Mouse (Mus musculus) intestine, postnatal 0 days (tissue): ENCODE measurements around the gene Slc26a11. TPM values are rescaled to one million over a fixed set of nuclear protein-coding genes. Genes with fewer than 3 reads are reported as not detected.
A peak's percentile ranks its signal among the peaks of the same experiment; 100 is the strongest.

ENCODE experiments used
- ATAC-seq: fragments of 200-750 bp; cut with Nextera tagmentation; 2 replicates; pipeline ENCODE4 v1.8.0; 2017; ENCODE audit warnings: mild to moderate bottlenecking, moderate TSS enrichment, moderate library complexity
- H3K27ac ChIP-seq: fragments of 300-500 bp; sonication (generic); 2 replicates; pipeline ENCODE4 v1.5.1; 2014; ENCODE audit warnings: mild to moderate bottlenecking, low read depth, low read length, moderate library complexity
- H3K27me3 ChIP-seq: fragments of 300-500 bp; sonication (generic); replicated peaks from 2 replicates; pipeline ENCODE4 v1.6.1; 2014; ENCODE audit warnings: low read length, mixed read lengths; ENCODE audit not compliant: control insufficient read depth, insufficient read depth
- H3K36me3 ChIP-seq: fragments of 300-500 bp; sonication (generic); 2 replicates; pipeline ENCODE4 v1.6.1; 2014; ENCODE audit warnings: mild to moderate bottlenecking, moderate library complexity; ENCODE audit not compliant: control insufficient read depth, insufficient read depth
- H3K4me1 ChIP-seq: fragments of 300-500 bp; sonication (generic); replicated peaks from 2 replicates; pipeline ENCODE4 v1.6.1; 2014; ENCODE audit warnings: antibody characterized with exemption, low read length, mixed read lengths; ENCODE audit not compliant: control insufficient read depth, insufficient read depth
- H3K4me2 ChIP-seq: fragments of 300-500 bp; sonication (generic); replicated peaks from 2 replicates; pipeline ENCODE4 v1.6.1; 2014; ENCODE audit warnings: low read depth, mild to moderate bottlenecking, moderate library complexity
- H3K4me3 ChIP-seq: fragments of 300-500 bp; sonication (generic); 2 replicates; pipeline ENCODE4 v1.5.1; 2014; ENCODE audit warnings: low read depth, low read length
- H3K9ac ChIP-seq: fragments of 300-500 bp; sonication (generic); 2 replicates; pipeline ENCODE4 v1.6.1; 2014; ENCODE audit warnings: mild to moderate bottlenecking, low read depth, low read length
- H3K9me3 ChIP-seq: fragments of 300-500 bp; sonication (generic); 2 replicates; pipeline ENCODE4 v1.6.1; 2016; ENCODE audit warnings: mixed run types; ENCODE audit not compliant: control insufficient read depth
- CTCF ChIP-seq: sonication (generic); IDR thresholded peaks from 2 replicates; pipeline ENCODE4 v1.5.1; 2016; ENCODE audit warnings: low read depth, mild to moderate bottlenecking, control low read depth, antibody characterized with exemption, moderate library complexity
- WGBS: fragments of 180-500 bp; shearing (Covaris S2); extraction: QIAGEN DNeasy Blood & Tissue Kit; methylation state at CpG from one replicate; pipeline ENCODE4 v1.1.7; 2014; 5-methylcytosine and 5-hydroxymethylcytosine counted together
- polyA plus RNA-seq: library from polyadenylated mRNA; unstranded; fragments of >200 nt; fragmentation: Nextera tagmentation; extraction: Ambion mirVana; gene quantifications from 2 replicates; pipeline ENCODE4 v1.2.1, GENCODE M21; 2015

The Slc26a11 gene
- polyA plus RNA-seq, 1 experiment from 2014 or later, result 6.7 TPM

DNA sequence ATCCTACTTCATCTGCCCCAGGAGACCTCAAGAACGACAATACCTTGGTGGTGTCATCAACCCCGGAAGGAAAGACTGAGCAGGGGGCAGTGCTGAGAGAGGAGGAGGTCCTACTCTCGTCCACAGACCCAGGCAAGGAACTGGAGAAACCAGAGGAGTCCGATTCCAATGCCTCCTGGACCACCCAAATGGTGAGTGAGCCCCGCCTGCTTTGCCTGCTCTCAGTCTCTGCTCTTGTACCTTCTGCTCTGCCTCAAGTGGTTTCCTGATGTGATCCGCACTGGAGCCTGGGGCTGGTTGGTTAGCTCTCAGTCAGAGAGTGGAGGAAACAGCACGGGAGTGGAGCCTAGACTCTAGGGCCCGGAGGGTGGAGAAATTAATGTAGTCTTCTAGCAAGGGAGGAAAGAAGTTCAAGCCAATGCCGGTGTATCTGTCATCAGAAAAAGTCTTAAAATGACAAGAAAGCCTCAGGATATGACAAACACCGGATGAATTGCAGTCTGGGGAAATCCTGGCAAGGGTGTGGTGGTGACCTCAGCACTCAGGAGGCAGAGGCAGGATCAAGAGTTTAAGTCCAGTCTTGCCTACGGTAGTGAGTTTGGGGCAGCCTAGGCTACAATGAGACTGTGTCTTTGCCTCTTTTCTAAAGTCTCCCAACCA lies 47.3 kb downstream of the Slc26a11 start:
- 55% methylated on average over 11 of the region's 11 CpGs for WGBS
- no peak overlapping the region for H3K4me2 ChIP-seq
- H3K9ac ChIP-seq, result no peak overlapping the region
- H3K4me1 ChIP-seq, result no peaks in the 10 kb centered on the region
- no peak overlapping the region for H3K4me3 ChIP-seq
- no peaks in the 10 kb centered on the region for H3K27me3 ChIP-seq
- no peak for TF ChIP-seq CTCF
- no peaks in the 10 kb centered on the region for H3K9me3 ChIP-seq
- no peak for ATAC-seq
- H3K27ac ChIP-seq, result no peak overlapping the region
- peaks cover 59% of the 10 kb centered on the region for H3K36me3 ChIP-seq

DNA sequence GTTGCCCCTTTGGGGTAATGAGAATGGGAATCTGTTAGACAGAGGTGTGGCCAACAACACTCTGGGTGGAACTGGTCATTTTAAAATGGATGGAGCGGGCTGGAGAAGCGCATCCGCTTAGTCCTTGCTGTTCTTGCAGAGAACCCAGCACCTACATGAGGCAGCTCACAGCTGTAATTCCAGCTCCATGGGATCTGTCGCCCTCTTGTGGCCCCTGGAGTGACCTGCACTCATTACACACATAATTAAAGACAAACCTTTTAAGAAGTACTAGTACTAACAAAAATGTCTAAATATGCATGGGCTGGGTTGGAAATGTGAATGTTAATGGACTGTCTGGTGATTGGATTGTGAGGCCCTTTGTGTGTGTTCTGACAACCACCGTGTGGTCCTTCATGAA lies 49.3 kb downstream of the Slc26a11 start:
- H3K9ac ChIP-seq, result no peak overlapping the region
- TF ChIP-seq CTCF, result peak; percentile 90
- H3K4me2 ChIP-seq, result no peak overlapping the region
- peaks cover 79% of the 10 kb centered on the region for H3K36me3 ChIP-seq
- no peaks in the 10 kb centered on the region for H3K4me1 ChIP-seq
- no peak overlapping the region for H3K27ac ChIP-seq
- H3K4me3 ChIP-seq, result no peak overlapping the region
- no peak for ATAC-seq
- H3K27me3 ChIP-seq, result no peaks in the 10 kb centered on the region
- 65% methylated on average over 5 of the region's 5 CpGs for WGBS
- no peaks in the 10 kb centered on the region for H3K9me3 ChIP-seq

DNA sequence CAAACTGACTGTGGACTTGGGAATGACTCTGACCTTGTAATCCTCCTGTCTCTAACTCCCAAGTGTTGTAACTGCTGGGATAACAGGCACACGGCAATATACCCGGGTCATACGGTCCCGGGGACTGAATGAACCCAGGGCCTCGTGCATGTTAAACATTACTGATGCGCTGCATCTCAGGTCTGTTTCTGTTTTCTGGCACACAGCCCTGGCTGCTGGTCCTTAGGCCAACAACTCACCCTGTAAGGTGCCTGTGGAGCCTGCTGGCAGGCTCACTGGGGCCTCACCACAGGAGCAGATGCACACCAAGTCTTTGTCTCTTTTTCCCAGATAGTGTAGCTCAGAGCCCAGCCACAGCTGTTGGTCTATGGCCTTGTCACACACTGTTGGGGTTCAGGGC lies 52.0 kb downstream of the Slc26a11 start:
- Histone ChIP-seq H3K27ac (no peak overlapping the region), H3K27me3 (no peaks in the 10 kb centered on the region), H3K4me2 (no peak overlapping the region), H3K9me3 (no peaks in the 10 kb centered on the region), H3K4me3 (no peak overlapping the region), H3K4me1 (no peaks in the 10 kb centered on the region), H3K36me3 (peaks cover 98% of the 10 kb centered on the region), H3K9ac (no peak overlapping the region)
- ATAC-seq, result no peak
- no peak for TF ChIP-seq CTCF
- WGBS, result 81% methylated on average over 6 of the region's 6 CpGs

DNA sequence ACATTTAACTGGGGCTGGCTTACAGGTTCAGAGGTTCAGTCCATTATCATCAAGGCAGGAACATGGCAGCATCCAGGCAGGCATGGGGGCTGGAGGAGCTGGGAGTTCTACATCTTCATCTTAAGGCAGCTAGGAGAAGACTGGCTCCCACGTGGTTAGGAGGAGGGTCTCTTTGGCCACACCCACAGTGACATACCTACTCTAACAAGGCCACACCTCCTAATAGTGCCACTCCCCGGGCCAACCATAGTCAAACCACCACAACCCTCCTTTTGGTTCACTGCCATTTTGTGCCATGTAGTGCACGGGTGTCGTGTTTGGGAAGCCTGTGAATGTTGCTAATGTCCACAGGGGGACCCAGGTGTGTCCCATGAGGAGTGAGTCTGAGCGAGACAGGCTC lies 52.6 kb downstream of the Slc26a11 start:
- H3K27me3 ChIP-seq, result no peaks in the 10 kb centered on the region
- no peak overlapping the region for H3K27ac ChIP-seq
- H3K4me1 ChIP-seq, result no peaks in the 10 kb centered on the region
- no peak overlapping the region for H3K4me2 ChIP-seq
- H3K36me3 ChIP-seq, result peaks cover 96% of the 10 kb centered on the region
- no peak; the same call in 1 of the 2 replicates for ATAC-seq
- H3K9ac ChIP-seq, result no peak overlapping the region
- no peak overlapping the region for H3K4me3 ChIP-seq
- TF ChIP-seq CTCF, result no peak
- 61% methylated on average over 5 of the region's 5 CpGs for WGBS
- no peaks in the 10 kb centered on the region for H3K9me3 ChIP-seq

DNA sequence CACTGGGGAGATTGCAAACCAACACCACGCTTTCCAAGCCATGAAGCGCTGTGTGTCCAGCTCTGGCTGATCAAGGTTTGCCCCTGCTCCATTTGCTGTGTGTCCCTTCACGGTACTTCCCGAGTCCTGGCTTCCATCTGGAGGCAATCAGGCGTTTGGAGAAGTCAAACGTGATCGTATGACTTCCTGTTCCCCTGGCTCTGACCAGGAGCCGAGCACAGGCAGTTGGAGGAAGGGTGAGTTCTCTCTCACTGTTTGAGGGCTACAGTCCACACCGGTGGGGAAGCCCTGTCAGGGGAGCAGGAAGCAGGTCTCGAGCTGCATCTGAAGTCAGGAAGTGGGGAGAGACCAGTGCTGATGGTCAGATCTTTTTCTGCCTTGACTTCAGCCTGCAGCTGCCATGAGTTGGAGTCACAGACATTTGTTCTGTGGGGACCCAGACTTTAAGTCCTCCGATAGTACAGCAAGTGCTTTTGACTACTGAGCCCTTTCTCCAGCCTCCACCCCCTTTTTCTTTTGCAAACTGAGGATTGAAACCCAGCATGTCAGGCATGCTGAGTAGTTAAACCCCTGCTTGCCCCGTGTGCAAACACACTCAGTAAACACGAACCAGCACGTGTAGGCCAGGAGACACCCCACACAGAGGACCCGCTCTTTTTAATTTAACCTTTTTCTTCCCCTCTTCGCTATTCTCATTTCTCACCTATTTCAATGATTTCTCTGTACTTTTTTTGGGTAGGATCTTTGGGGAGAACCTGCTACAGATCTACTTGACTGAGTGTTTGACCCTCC lies 64.2 kb downstream of the Slc26a11 start:
- Histone ChIP-seq H3K4me1 (no peaks in the 10 kb centered on the region), H3K4me3 (no peak overlapping the region), H3K9me3 (no peaks in the 10 kb centered on the region), H3K27ac (no peak overlapping the region), H3K27me3 (no peaks in the 10 kb centered on the region), H3K36me3 (peaks cover 97% of the 10 kb centered on the region), H3K4me2 (no peak overlapping the region), H3K9ac (no peak overlapping the region)
- TF ChIP-seq CTCF, result no peak
- 44% methylated on average over 16 of the region's 16 CpGs for WGBS
- no peak for ATAC-seq

DNA sequence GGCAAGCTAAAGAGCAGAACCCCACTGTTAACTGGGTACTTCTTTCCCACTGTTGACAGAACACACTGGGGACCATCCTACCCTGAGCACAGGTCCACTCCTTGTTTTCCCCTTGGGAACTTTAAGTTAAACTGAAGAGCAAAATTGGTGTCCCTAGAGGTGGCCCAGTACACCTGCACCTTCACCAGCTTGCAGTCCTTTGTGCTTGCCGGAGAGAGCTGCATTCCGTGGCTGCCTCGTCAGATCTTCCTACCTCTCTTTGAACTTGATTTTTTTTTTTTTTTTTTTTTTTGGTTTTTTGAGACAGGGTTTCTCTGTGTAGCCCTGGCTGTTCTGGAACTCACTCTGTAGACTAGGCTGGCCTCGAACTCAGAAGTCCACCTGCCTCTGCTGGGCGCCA lies 65.1 kb downstream of the Slc26a11 start:
- Histone ChIP-seq H3K9ac (no peak overlapping the region), H3K27ac (no peak overlapping the region), H3K4me1 (no peaks in the 10 kb centered on the region), H3K4me3 (no peak overlapping the region), H3K4me2 (no peak overlapping the region), H3K27me3 (no peaks in the 10 kb centered on the region), H3K36me3 (peaks cover 98% of the 10 kb centered on the region), H3K9me3 (no peaks in the 10 kb centered on the region)
- TF ChIP-seq CTCF, result no peak
- no peak for ATAC-seq
- 84% methylated on average over 5 of the region's 5 CpGs for WGBS
